Mouse (Mus musculus) liver, adult 2 months (tissue): ENCODE results near the gene Zfp618.

Source experiments
- CTCF ChIP-seq: fragments of 200-500 bp; IDR thresholded peaks from 2 replicates; pipeline ENCODE4 v1.5.1; 2011; ENCODE audit warnings: low read depth, low read length, control low read depth
- POLR2A ChIP-seq: fragments of 200-500 bp; IDR thresholded peaks from 2 replicates; pipeline ENCODE4 v1.6.1; 2011; ENCODE audit warnings: low read length, control low read depth; ENCODE audit not compliant: insufficient read depth; ENCODE audit errors: extremely low read depth

GRCm38 (mm10) chr4:63147268-63147667 is 181.9 kb downstream of the Zfp618 start:
- TF ChIP-seq CTCF (no peak), POLR2A (no peak)
